Mouse (Mus musculus) limb, embryonic 15.5 days (tissue): ENCODE data around the gene Hadh. TPM values are rescaled to one million over a fixed set of nuclear protein-coding genes. Genes with fewer than 3 reads are reported as not detected.
A peak's percentile ranks its signal among the peaks of the same experiment; 100 is the strongest.

Experiments
- ATAC-seq: fragments of 200-750 bp; cut with Nextera tagmentation; 2 replicates; pipeline ENCODE4 v1.8.0; 2017; ENCODE audit warnings: low read depth, moderate TSS enrichment; ENCODE audit not compliant: insufficient number of reproducible peaks, low FRiP score, low TSS enrichment
- H3K27ac ChIP-seq: fragments of 300-500 bp; sonication (generic); 2 replicates; pipeline ENCODE4 v1.5.1; 2015; ENCODE audit warnings: moderate library complexity, mild to moderate bottlenecking, inconsistent platforms
- H3K27me3 ChIP-seq: fragments of 300-500 bp; sonication (generic); 2 replicates; pipeline ENCODE4 v1.6.1; 2015; ENCODE audit warnings: inconsistent platforms
- H3K36me3 ChIP-seq: fragments of 300-500 bp; sonication (generic); 2 replicates; pipeline ENCODE4 v1.6.1; 2015; ENCODE audit warnings: inconsistent platforms
- H3K4me1 ChIP-seq: fragments of 300-500 bp; sonication (generic); 2 replicates; pipeline ENCODE4 v1.6.1; 2015; ENCODE audit warnings: inconsistent platforms
- H3K4me2 ChIP-seq: fragments of 300-500 bp; sonication (generic); 2 replicates; pipeline ENCODE4 v1.6.1; 2015; ENCODE audit warnings: mild to moderate bottlenecking, inconsistent platforms
- H3K4me3 ChIP-seq: fragments of 300-500 bp; sonication (generic); 2 replicates; pipeline ENCODE4 v1.5.1; 2015; ENCODE audit warnings: mild to moderate bottlenecking, inconsistent platforms
- H3K9ac ChIP-seq: fragments of 300-500 bp; sonication (generic); 2 replicates; pipeline ENCODE4 v1.6.1; 2015; ENCODE audit warnings: inconsistent platforms
- H3K9me3 ChIP-seq: fragments of 300-500 bp; sonication (generic); 2 replicates; pipeline ENCODE4 v1.6.1; 2016; ENCODE audit warnings: inconsistent platforms
- WGBS: fragments of 180-500 bp; shearing (Covaris S2); methylation state at CpG from one replicate; pipeline ENCODE4 v1.1.7; 2015; 5-methylcytosine and 5-hydroxymethylcytosine counted together
- polyA plus RNA-seq: library from polyadenylated mRNA; unstranded; fragments of >200 nt; fragmentation: Nextera tagmentation; extraction: Ambion mirVana; gene quantifications from 2 replicates; pipeline ENCODE4 v1.2.1, GENCODE M21; 2015

Gene Hadh
- 113 and 115 TPM in 2 replicates for polyA plus RNA-seq

DNA sequence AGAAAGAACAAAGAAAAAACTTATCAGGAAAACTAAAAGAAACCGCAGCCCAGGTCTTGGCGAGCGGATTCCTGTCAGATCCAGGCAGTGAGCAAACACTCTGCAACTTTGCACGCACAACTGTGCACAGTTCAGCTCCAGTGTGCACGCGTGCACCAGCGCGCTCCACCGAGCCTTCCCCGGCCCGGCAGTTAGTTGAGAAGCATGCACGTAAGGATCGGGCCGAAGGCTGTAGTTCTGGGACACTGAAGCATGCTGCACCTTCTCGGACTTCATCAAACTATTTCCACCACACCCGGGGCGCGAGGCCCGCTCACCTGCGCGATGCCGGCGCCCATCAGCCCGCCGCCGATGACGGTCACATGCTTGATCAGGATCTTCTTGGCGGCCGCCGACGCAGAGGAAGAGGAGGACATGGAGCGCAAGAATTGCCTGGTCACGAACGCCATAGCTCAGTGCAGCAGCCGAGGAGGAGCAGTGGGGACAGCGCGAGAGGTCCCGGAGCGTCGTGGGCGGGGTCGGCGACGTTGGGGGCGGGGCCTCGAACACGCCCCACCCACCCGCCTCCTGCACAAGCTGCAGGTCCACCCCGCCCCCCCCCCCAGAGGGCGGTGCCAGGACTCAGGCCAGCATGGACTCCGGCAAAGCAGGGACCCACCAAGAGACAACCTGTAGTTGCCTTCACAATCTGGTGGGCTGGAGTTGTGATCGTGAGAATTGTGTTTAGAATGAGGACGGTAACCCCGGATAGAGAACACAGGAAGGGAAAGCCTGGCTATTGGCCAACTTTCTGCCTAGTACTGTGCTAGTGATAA lies at the start of gene Hadh:
Hadh (minus strand) TSS at position 543 of the 815 bp plus-strand sequence.
- Histone ChIP-seq H3K4me2 (peak within 1 kb of the TSS; percentile 67), H3K36me3 (peaks cover 3% of the 10 kb centered on the region; the same call in 1 of the 2 replicates), H3K9ac (peak within 1 kb of the TSS; percentile 79), H3K27ac (peak within 1 kb of the TSS; percentile 84), H3K4me1 (peaks cover 30% of the 10 kb centered on the region), H3K27me3 (no peaks in the 10 kb centered on the region), H3K9me3 (no peaks in the 10 kb centered on the region), H3K4me3 (peak within 1 kb of the TSS; percentile 79)
- under 1% methylated on average over 50 of the region's 54 CpGs for WGBS
- ATAC-seq, result peak; percentile 88

DNA sequence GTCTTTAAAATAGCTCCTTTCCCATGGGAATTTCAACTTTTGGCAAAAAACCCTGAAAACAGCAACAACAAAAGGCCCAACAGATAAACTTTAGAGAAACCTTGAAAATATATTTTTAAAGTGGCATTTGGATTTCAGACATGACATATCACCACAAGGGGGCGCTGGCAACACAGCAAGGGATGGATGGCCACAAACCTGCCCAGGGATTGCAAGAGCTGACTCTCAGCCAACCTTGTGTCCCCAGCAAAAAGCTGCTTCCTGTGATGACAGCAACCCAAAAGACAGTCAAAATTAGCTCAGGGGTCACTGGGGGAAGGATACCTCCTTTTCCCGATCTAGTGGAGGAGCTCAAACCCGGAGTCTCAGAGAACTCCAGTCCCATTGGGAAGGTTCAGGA lies 48.3 kb upstream of the Hadh start:
- H3K27me3 ChIP-seq, result no peaks in the 10 kb centered on the region
- 3% methylated on average over 3 of the region's 3 CpGs for WGBS
- no peak overlapping the region for H3K27ac ChIP-seq
- no peaks in the 10 kb centered on the region for H3K9me3 ChIP-seq
- peak overlapping the region; percentile 37 for H3K4me2 ChIP-seq
- ATAC-seq, result no peak
- H3K4me1 ChIP-seq, result peaks cover 14% of the 10 kb centered on the region
- no peak overlapping the region; the same call in 1 of the 2 replicates for H3K4me3 ChIP-seq
- H3K9ac ChIP-seq, result no peak overlapping the region
- no peaks in the 10 kb centered on the region for H3K36me3 ChIP-seq

DNA sequence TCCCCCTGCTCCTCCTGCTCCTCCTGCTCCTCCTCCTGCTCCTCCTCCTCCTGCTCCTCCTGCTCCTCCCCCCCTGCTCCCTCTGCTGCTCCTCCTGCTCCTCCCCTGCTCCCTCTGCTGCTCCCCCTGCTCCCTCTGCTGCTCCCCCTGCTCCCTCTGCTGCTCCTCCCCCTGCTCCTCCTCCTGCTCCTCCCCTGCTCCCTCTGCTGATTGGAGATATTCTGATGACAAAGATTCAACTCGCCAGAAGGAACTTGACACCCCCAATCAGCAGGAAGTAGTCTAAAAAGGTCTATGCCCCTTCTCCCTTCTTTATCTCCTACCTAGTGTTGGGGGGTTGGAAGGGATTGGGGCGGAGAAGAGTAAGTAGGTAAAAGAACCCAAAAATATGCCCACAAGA lies 46.3 kb upstream of the Hadh start:
- H3K9ac ChIP-seq, result no peak overlapping the region
- 61% methylated on average over 2 of the region's 2 CpGs for WGBS

DNA sequence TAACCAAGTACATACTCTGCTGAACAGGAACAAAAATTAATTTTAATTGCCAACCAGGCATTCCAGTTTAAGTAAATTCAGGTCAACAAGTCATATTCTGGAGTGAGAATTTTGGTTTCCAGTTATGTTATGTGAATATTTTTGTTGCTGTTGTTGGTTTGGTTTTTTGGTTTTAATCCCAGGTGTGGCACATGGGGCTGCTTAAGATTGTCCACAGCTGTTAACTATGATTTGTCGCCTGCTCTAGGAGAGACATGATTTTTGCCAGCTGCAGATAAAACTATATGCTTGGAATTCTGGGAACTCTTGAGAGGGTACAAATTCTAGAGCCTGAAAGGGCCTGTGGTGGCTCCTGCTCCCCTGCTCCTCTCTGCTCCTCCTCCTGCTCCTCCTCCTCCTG lies 45.2 kb upstream of the Hadh start:
- H3K36me3 ChIP-seq, result no peaks in the 10 kb centered on the region
- no peaks in the 10 kb centered on the region for H3K27me3 ChIP-seq
- no peaks in the 10 kb centered on the region for H3K9me3 ChIP-seq
- no peak overlapping the region for H3K9ac ChIP-seq
- H3K4me2 ChIP-seq, result no peak overlapping the region
- ATAC-seq, result no peak
- peaks cover 12% of the 10 kb centered on the region for H3K4me1 ChIP-seq
- no peak overlapping the region for H3K27ac ChIP-seq
- H3K4me3 ChIP-seq, result no peak overlapping the region
- WGBS, result 56% methylated on average over 1 of the region's 1 CpGs

More for the DNA sequence above, 46.3 kb upstream of the Hadh start:
- Histone ChIP-seq H3K4me3 (no peak overlapping the region), H3K27me3 (no peaks in the 10 kb centered on the region), H3K4me2 (no peak overlapping the region), H3K27ac (no peak overlapping the region), H3K4me1 (peaks cover 14% of the 10 kb centered on the region), H3K9me3 (no peaks in the 10 kb centered on the region), H3K36me3 (no peaks in the 10 kb centered on the region)
- no peak for ATAC-seq

DNA sequence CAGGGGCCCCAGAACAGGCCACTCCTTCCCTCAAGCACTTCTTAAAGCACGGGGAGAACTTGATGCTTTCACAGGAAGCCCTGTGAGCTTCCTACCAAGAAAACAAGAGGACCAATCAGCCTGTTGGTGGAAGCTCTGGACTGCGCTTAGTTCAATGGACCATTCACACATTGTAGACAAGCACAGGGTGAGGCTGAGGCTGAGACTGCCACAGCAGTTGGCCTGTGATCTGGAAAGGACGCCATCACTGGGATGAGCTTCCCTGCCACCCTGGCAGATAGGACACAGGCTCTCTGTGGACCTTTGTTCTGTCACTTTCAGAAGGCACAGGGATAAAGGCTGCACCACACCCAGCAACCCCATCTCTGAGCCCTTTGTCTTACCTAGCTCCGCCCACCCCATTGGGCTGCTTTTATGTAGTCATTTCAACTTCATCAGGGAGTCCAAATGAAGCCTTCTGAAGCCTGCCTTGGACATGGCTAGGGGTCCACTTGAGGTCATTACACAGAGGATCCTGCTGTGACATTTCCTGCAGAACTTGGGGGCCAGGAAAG lies 44.1 kb upstream of the Hadh start:
- no peaks in the 10 kb centered on the region for H3K27me3 ChIP-seq
- no peak overlapping the region for H3K4me3 ChIP-seq
- H3K36me3 ChIP-seq, result no peaks in the 10 kb centered on the region
- 50% methylated on average over 4 of the region's 4 CpGs for WGBS
- H3K9ac ChIP-seq, result no peak overlapping the region
- H3K9me3 ChIP-seq, result no peaks in the 10 kb centered on the region
- peaks cover 8% of the 10 kb centered on the region for H3K4me1 ChIP-seq
- H3K4me2 ChIP-seq, result no peak overlapping the region
- no peak overlapping the region for H3K27ac ChIP-seq
- ATAC-seq, result 0 out of 2 replicates have a peak, but pooled peaks have one; percentile 44

DNA sequence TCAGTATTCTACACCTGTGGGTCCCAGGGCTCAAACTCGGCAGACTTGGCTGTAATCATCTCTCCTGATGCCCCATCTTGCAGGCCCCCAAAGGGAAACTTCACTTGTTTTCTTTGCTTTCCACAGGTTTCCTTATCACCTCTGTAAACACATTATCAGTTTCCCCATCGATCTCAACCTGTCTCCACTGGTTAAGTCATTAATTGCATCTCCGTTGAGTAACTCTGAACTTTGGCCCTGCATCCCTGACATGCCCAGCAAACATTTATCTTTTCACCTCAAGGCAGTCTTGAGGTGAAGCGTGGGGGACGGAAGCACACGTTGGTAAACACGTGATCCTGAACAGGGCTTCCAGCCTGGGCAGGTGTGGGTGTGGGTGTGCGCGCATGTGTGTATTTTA lies 40.4 kb upstream of the Hadh start:
- Histone ChIP-seq H3K4me2 (no peak overlapping the region), H3K36me3 (no peaks in the 10 kb centered on the region), H3K27me3 (no peaks in the 10 kb centered on the region), H3K9ac (no peak overlapping the region), H3K4me3 (no peak overlapping the region), H3K27ac (no peak overlapping the region), H3K9me3 (no peaks in the 10 kb centered on the region), H3K4me1 (peaks cover 4% of the 10 kb centered on the region; the same call in 1 of the 2 replicates)
- ATAC-seq, result no peak
- 76% methylated on average over 9 of the region's 9 CpGs for WGBS

DNA sequence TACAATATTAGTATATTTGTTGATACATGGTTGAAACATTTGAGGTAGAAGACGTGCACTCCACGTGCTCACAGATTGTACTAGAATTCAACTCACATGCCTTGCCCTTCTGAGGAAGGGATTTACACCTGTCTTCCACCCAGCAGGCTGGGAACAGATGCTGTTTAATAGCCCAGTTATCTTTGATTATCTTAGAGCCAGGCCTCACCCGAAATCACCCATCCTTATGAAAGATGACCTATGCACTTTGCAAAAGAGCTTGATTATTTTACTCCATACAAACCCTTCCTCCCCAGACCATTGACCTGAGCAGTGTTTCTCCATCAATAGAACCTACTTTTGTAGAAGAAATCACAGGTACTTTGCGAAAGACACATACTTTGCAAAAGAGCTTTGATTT lies 38.7 kb upstream of the Hadh start:
- no peak overlapping the region for H3K4me2 ChIP-seq
- H3K9ac ChIP-seq, result no peak overlapping the region
- no peaks in the 10 kb centered on the region for H3K27me3 ChIP-seq
- 90% methylated on average over 4 of the region's 4 CpGs for WGBS
- no peak overlapping the region for H3K4me3 ChIP-seq
- no peaks in the 10 kb centered on the region for H3K36me3 ChIP-seq
- no peak for ATAC-seq
- H3K4me1 ChIP-seq, result no peaks in the 10 kb centered on the region
- no peak overlapping the region for H3K27ac ChIP-seq
- no peaks in the 10 kb centered on the region for H3K9me3 ChIP-seq

DNA sequence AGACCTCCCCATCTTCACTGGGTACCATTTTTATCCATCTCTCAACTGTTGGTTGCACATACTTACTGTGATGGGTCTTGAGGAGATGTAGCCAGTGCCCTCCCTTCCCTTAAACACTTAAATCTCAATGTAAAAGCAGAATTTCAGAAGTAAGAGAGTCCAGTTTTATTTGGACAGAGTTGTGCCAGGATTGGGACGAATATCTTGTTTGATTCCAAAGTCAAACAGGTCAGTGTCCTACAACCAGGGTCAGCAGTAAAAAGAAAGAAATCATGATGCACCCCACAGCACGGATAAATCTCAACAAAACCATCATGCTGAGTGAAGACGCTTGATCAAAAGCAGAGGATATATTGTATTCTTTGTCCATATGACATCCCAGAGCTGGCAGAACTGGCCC lies 35.9 kb upstream of the Hadh start:
- Histone ChIP-seq H3K9me3 (no peaks in the 10 kb centered on the region), H3K36me3 (no peaks in the 10 kb centered on the region), H3K4me3 (no peak overlapping the region), H3K27me3 (no peaks in the 10 kb centered on the region), H3K9ac (no peak overlapping the region), H3K4me2 (no peak overlapping the region), H3K4me1 (peaks cover 4% of the 10 kb centered on the region; the same call in 1 of the 2 replicates), H3K27ac (no peak overlapping the region)
- no peak for ATAC-seq
- 83% methylated on average over 3 of the region's 3 CpGs for WGBS

DNA sequence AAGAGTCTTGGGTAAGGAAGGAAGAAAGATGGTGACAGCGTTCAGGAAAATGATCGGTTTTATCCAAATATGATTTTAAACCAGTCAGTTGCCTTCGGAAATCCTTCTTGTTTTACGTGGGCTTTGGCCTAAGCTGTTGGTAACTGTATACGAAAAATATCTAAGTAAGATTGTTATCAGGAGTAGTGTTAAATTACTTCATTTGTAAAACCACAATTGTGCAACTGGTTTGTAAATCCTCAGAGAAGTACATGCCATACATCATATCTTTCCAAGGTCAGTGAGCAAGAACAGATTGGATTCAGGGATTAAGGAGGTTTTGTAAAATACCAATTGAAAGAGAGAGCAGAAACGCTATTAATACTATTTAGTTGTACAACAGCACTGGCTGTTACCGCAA lies 34.4 kb upstream of the Hadh start:
- H3K4me3 ChIP-seq, result no peak overlapping the region
- H3K27me3 ChIP-seq, result no peaks in the 10 kb centered on the region
- no peaks in the 10 kb centered on the region for H3K36me3 ChIP-seq
- no peak overlapping the region for H3K27ac ChIP-seq
- no peak overlapping the region for H3K4me2 ChIP-seq
- no peak overlapping the region for H3K9ac ChIP-seq
- H3K9me3 ChIP-seq, result no peaks in the 10 kb centered on the region
- peaks cover 10% of the 10 kb centered on the region; the same call in 1 of the 2 replicates for H3K4me1 ChIP-seq
- no peak for ATAC-seq
- 87% methylated on average over 7 of the region's 7 CpGs for WGBS

DNA sequence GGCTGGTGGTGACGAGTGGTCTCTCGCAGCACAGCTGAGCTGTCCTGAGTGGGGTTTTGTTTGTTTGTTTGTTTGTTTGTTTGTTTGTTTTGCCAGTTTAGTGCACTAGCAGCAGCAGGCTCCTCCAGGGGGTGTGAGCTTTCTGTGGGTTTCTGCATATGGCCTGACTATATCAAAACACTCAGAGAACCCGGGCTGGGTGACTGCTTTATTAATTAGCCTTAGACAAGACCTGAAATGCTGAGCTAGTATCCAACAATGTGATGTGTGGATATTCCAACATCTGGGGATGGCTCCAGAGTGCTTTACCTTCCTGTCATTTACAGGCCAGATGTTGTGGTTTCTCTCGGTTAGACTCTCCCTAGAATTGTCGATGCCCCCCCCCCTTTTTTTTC lies 31.4 kb upstream of the Hadh start:
- Histone ChIP-seq H3K36me3 (no peaks in the 10 kb centered on the region), H3K4me2 (peak overlapping the region; percentile 92), H3K27me3 (no peaks in the 10 kb centered on the region), H3K27ac (no peak overlapping the region), H3K9me3 (no peaks in the 10 kb centered on the region), H3K9ac (peak overlapping the region; percentile 33; the same call in 1 of the 2 replicates), H3K4me1 (peaks cover 10% of the 10 kb centered on the region; the same call in 1 of the 2 replicates), H3K4me3 (peak overlapping the region; percentile 76)
- ATAC-seq, result no peak
- 14% methylated on average over 5 of the region's 5 CpGs for WGBS

DNA sequence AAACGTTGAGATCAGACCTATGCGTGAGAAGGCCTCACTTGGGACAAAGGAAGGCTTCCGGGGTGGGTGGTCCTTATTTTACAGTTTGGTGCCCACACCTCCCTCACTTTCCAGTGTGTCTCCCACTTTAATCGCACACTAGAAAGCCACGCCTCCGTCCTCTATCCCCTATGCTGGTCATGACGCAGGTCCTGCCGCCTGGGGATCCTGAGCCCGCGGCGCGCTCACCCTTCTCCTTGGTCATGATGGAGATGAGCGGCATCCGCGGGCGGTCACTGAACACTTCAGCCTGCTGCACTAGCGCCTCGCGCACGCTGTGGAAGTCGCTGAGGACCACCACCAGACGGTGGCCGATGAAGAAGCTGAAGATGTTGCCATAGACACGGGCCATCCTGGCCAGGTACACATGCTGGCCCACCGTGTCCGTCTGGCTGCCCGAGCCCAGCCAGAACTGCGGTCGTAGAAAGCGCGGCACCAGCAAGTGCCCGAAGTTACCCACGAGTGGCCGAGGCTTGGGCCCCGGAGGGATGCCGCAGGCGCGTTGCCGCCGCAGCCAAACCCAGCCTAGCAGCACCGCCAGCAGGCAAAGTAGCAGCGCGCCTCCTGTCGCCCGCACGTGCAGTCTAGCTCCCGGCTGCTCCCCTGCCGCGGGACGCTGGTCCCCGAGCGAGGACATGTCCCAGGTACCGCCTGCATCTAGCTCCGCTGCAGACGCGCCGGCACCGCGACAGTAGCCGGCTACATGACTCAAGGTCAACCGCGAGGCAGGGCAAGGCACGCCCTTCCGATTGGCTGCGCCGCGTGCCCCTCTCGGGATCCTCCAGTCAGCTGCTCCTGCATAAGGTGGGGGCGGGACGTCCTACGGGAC lies 30.8 kb upstream of the Hadh start, which contains the start of gene Cyp2u1:
Cyp2u1 (minus strand) TSS at position 776 of the 868 bp plus-strand sequence.
- Histone ChIP-seq H3K4me1 (peaks cover 10% of the 10 kb centered on the region; the same call in 1 of the 2 replicates), H3K36me3 (no peaks in the 10 kb centered on the region), H3K27ac (no peak within 1 kb of the TSS), H3K4me3 (peak within 1 kb of the TSS; percentile 76), H3K9me3 (no peaks in the 10 kb centered on the region), H3K4me2 (peak within 1 kb of the TSS; percentile 92), H3K9ac (peak within 1 kb of the TSS; percentile 33), H3K27me3 (no peaks in the 10 kb centered on the region)
- whole genome bisulfite sequencing, result 1% methylated on average over 71 of the region's 71 CpGs
- ATAC-seq, result peak; percentile 87
